Mouse (Mus musculus): Measurements from ENCODE around the gene Olfr648. TPM values are rescaled to one million over a fixed set of nuclear protein-coding genes. Genes with fewer than 3 reads are reported as not detected.

Olfr648 gene
- polyA plus RNA-seq, 1 experiment, result 0.04 TPM

GRCm38 (mm10) chr7:104179074-104179473, 4.1 kb downstream of the Olfr648 start:
- Histone ChIP-seq H3K4me3 (replicated peaks; ENCODE audit: extremely low read depth, low read depth, low read length) (no peak overlapping the region), H3K4me1 (ENCODE audit: control insufficient read depth, insufficient read depth, low read length) (no peaks in the 10 kb centered on the region)
- no peak for DNase-seq
- TF ChIP-seq POLR2A (IDR thresholded peaks at IDR 0.05; ENCODE audit: borderline replicate concordance, extremely low read depth, low read depth, low read length) (no peak), CTCF (IDR thresholded peaks at IDR 0.05; ENCODE audit: insufficient read depth, low read length) (no peak)
- WGBS, result 83% methylated on average over 1 of the region's 1 CpGs

- H3K4me3 ChIP-seq (replicated peaks; ENCODE audit: extremely low read depth, low read depth, low read length), result no peak overlapping the region
- no peak for DNase-seq
- no peaks in the 10 kb centered on the region for H3K4me1 ChIP-seq (ENCODE audit: control insufficient read depth, insufficient read depth, low read length)
- no peak for TF ChIP-seq CTCF (IDR thresholded peaks at IDR 0.05; ENCODE audit: insufficient read depth, low read length)
- no peak for TF ChIP-seq POLR2A (IDR thresholded peaks at IDR 0.05; ENCODE audit: borderline replicate concordance, extremely low read depth, low read depth, low read length)
- 63% methylated on average over 5 of the region's 5 CpGs for WGBS
Observed at GRCm38 (mm10) chr7:104178422-104179054, 4.7 kb downstream of the Olfr648 start.

GRCm38 (mm10) chr7:104175085-104175484, 8.1 kb downstream of the Olfr648 start:
- TF ChIP-seq POLR2A (IDR thresholded peaks at IDR 0.05; ENCODE audit: borderline replicate concordance, extremely low read depth, low read depth, low read length) (no peak), CTCF (IDR thresholded peaks at IDR 0.05; ENCODE audit: insufficient read depth, low read length) (no peak)
- DNase-seq, result no peak
- no peak overlapping the region for H3K4me3 ChIP-seq (replicated peaks; ENCODE audit: extremely low read depth, low read depth, low read length)
- WGBS, result 66% methylated on average over 1 of the region's 1 CpGs
- no peaks in the 10 kb centered on the region for H3K4me1 ChIP-seq (ENCODE audit: control insufficient read depth, insufficient read depth, low read length)

- no peaks in the 10 kb centered on the region for H3K4me1 ChIP-seq (ENCODE audit: control insufficient read depth, insufficient read depth, low read length)
- no peak for TF ChIP-seq POLR2A (IDR thresholded peaks at IDR 0.05; ENCODE audit: borderline replicate concordance, extremely low read depth, low read depth, low read length)
- no peak for TF ChIP-seq CTCF (IDR thresholded peaks at IDR 0.05; ENCODE audit: insufficient read depth, low read length)
- WGBS, result 43% methylated on average over 6 of the region's 6 CpGs
- H3K4me3 ChIP-seq (replicated peaks; ENCODE audit: extremely low read depth, low read depth, low read length), result no peak overlapping the region
- no peak for DNase-seq
Observed at GRCm38 (mm10) chr7:104169634-104170204, 13.5 kb downstream of the Olfr648 start.

GRCm38 (mm10) chr7:104167105-104167504, 16.1 kb downstream of the Olfr648 start:
- 65% methylated on average over 6 of the region's 6 CpGs for WGBS
- Histone ChIP-seq H3K4me3 (replicated peaks; ENCODE audit: extremely low read depth, low read depth, low read length) (no peak overlapping the region), H3K4me1 (ENCODE audit: control insufficient read depth, insufficient read depth, low read length) (no peaks in the 10 kb centered on the region)
- TF ChIP-seq CTCF (IDR thresholded peaks at IDR 0.05; ENCODE audit: insufficient read depth, low read length) (no peak), POLR2A (IDR thresholded peaks at IDR 0.05; ENCODE audit: borderline replicate concordance, extremely low read depth, low read depth, low read length) (no peak)
- DNase-seq, result no peak

GRCm38 (mm10) chr7:104150456-104150855, 32.7 kb downstream of the Olfr648 start, which contains the start of gene Ubqlnl:
Ubqlnl (minus strand) TSS chr7:104150556.
- H3K4me3 ChIP-seq (replicated peaks; ENCODE audit: extremely low read depth, low read depth, low read length), result no peak within 1 kb of the TSS
- H3K4me1 ChIP-seq (ENCODE audit: control insufficient read depth, insufficient read depth, low read length), result no peaks in the 10 kb centered on the region
- DNase-seq, result no peak
- 82% methylated on average over 2 of the region's 2 CpGs for WGBS
- TF ChIP-seq CTCF (IDR thresholded peaks at IDR 0.05; ENCODE audit: insufficient read depth, low read length) (no peak), POLR2A (IDR thresholded peaks at IDR 0.05; ENCODE audit: borderline replicate concordance, extremely low read depth, low read depth, low read length) (no peak)

GRCm38 (mm10) chr7:104143179-104143578, 40.0 kb downstream of the Olfr648 start, which contains the start of gene Ubqln3:
Ubqln3 (minus strand) TSS chr7:104143279.
- no peak for DNase-seq
- Histone ChIP-seq H3K4me3 (replicated peaks; ENCODE audit: extremely low read depth, low read depth, low read length) (no peak within 1 kb of the TSS), H3K4me1 (ENCODE audit: control insufficient read depth, insufficient read depth, low read length) (no peaks in the 10 kb centered on the region)
- TF ChIP-seq CTCF (IDR thresholded peaks at IDR 0.05; ENCODE audit: insufficient read depth, low read length), result no peak
- TF ChIP-seq POLR2A (IDR thresholded peaks at IDR 0.05; ENCODE audit: borderline replicate concordance, extremely low read depth, low read depth, low read length), result no peak
- 64% methylated on average over 3 of the region's 3 CpGs for WGBS

- H3K4me3 ChIP-seq (replicated peaks; ENCODE audit: extremely low read depth, low read depth, low read length), result no peak within 1 kb of the TSS
- H3K4me1 ChIP-seq (ENCODE audit: control insufficient read depth, insufficient read depth, low read length), result no peaks in the 10 kb centered on the region
- no peak for TF ChIP-seq CTCF (IDR thresholded peaks at IDR 0.05; ENCODE audit: insufficient read depth, low read length)
- TF ChIP-seq POLR2A (IDR thresholded peaks at IDR 0.05; ENCODE audit: borderline replicate concordance, extremely low read depth, low read depth, low read length), result no peak
- WGBS, result 66% methylated on average over 5 of the region's 5 CpGs
- DNase-seq, result no peak
Observed at GRCm38 (mm10) chr7:104137305-104137704, 45.9 kb downstream of the Olfr648 start, which contains the start of gene Olfr643. Olfr643 (minus strand) TSS chr7:104137405.

- Histone ChIP-seq H3K4me3 (replicated peaks; ENCODE audit: extremely low read depth, low read depth, low read length) (no peak within 1 kb of the TSS), H3K4me1 (ENCODE audit: control insufficient read depth, insufficient read depth, low read length) (no peaks in the 10 kb centered on the region)
- 92% methylated on average over 5 of the region's 5 CpGs for WGBS
- DNase-seq, result no peak
- TF ChIP-seq CTCF (IDR thresholded peaks at IDR 0.05; ENCODE audit: insufficient read depth, low read length), result no peak
- TF ChIP-seq POLR2A (IDR thresholded peaks at IDR 0.05; ENCODE audit: borderline replicate concordance, extremely low read depth, low read depth, low read length), result no peak
Observed at GRCm38 (mm10) chr7:104129726-104130125, 53.5 kb downstream of the Olfr648 start, which contains the start of gene Ubqln5. Ubqln5 (minus strand) TSS chr7:104129826.

Other genes with a start within 250 kb of the Olfr648 start
- gene Olfr632, start 249.0 kb downstream of the Olfr648 start, polyA plus RNA-seq (2012; rRNA removed), result not detected in 2 replicates
- not detected in 2 replicates for gene Olfr633, start 239.0 kb downstream of the Olfr648 start, polyA plus RNA-seq (2012; rRNA removed)
- not detected in 2 replicates for gene Olfr635, start 212.2 kb downstream of the Olfr648 start, polyA plus RNA-seq (2012; rRNA removed)
- gene Olfr638, start 184.6 kb downstream of the Olfr648 start, polyA plus RNA-seq (2012; rRNA removed), result not detected in 2 replicates
- not detected in 2 replicates for gene Olfr639, start 166.1 kb downstream of the Olfr648 start, polyA plus RNA-seq (2012; rRNA removed)
- not detected in 2 replicates for gene Olfr640, start 157.8 kb downstream of the Olfr648 start, polyA plus RNA-seq (2012; rRNA removed)
- not detected in 2 replicates for gene Olfr641, start 147.9 kb downstream of the Olfr648 start, polyA plus RNA-seq (2012; rRNA removed)
- not detected in 2 replicates for gene Olfr642, start 130.7 kb downstream of the Olfr648 start, polyA plus RNA-seq (2012; rRNA removed)
- gene 4930516K23Rik, start 121.9 kb downstream of the Olfr648 start, polyA plus RNA-seq (2012; rRNA removed), result not detected in 2 replicates
- gene Olfr644, start 111.5 kb downstream of the Olfr648 start, polyA plus RNA-seq (2012; rRNA removed), result not detected in 2 replicates
- gene Olfr645, start 97.9 kb downstream of the Olfr648 start, polyA plus RNA-seq (2012; rRNA removed), result not detected in 2 replicates
- gene Olfr646, start 78.5 kb downstream of the Olfr648 start, polyA plus RNA-seq (2012; rRNA removed), result not detected in 2 replicates
- gene Ubqln5, start 53.6 kb downstream of the Olfr648 start, polyA plus RNA-seq (2012; rRNA removed), result not detected in 2 replicates
- gene Olfr643, start 46.0 kb downstream of the Olfr648 start, polyA plus RNA-seq (2012; rRNA removed), result not detected in 2 replicates
- not detected in 2 replicates for gene Ubqln3, start 40.1 kb downstream of the Olfr648 start, polyA plus RNA-seq (2012; rRNA removed)
- not detected in 2 replicates for gene Ubqlnl, start 32.8 kb downstream of the Olfr648 start, polyA plus RNA-seq (2012; rRNA removed)
- gene Olfm5, start 18.6 kb downstream of the Olfr648 start, polyA plus RNA-seq (2012; rRNA removed), result not detected in 2 replicates
- not detected in 2 replicates for gene Olfr649, start 12.6 kb upstream of the Olfr648 start, polyA plus RNA-seq (2012; rRNA removed)
- 0.88 and 1.3 TPM in 2 replicates for gene Trim6, start 35.4 kb upstream of the Olfr648 start, polyA plus RNA-seq (2012; rRNA removed)
- gene Trim34a, start 61.1 kb upstream of the Olfr648 start, polyA plus RNA-seq (2012; rRNA removed), result 5.7 and 15.2 TPM in 2 replicates
- 0.70 and 1.9 TPM in 2 replicates for gene Trim5, start 104.7 kb upstream of the Olfr648 start, polyA plus RNA-seq (2012; rRNA removed)
- 3.1 and 11.5 TPM in 2 replicates for gene Trim12a, start 132.1 kb upstream of the Olfr648 start, polyA plus RNA-seq (2012; rRNA removed)
- 0.26 and 3.4 TPM in 2 replicates for gene Trim34b, start 146.1 kb upstream of the Olfr648 start, polyA plus RNA-seq (2012; rRNA removed)
- 3.2 and 3.8 TPM in 2 replicates for gene Trim12c, start 170.0 kb upstream of the Olfr648 start, polyA plus RNA-seq (2012; rRNA removed)
- 0.45 and 1.1 TPM in 2 replicates for gene Trim30b, start 186.5 kb upstream of the Olfr648 start, polyA plus RNA-seq (2012; rRNA removed)
- not detected in 2 replicates for gene Trim30c, start 217.4 kb upstream of the Olfr648 start, polyA plus RNA-seq (2012; rRNA removed)